Mouse (Mus musculus) liver, embryonic 15.5 days (tissue): ENCODE measurements at regions not wholly inside any gene's neighbourhood (a gene's known extent, or its start where the extent isn't known, plus 50 kb on each side); places are given as distances from the start of the nearest gene placed in this dataset.

Experiments used
- ATAC-seq: fragments of 200-750 bp; cut with Nextera tagmentation; 2 replicates; pipeline ENCODE4 v1.8.0; 2017; ENCODE audit warnings: moderate number of reproducible peaks, mild to moderate bottlenecking, moderate library complexity; ENCODE audit not compliant: insufficient read depth
- H3K27ac ChIP-seq: fragments of 300-500 bp; sonication (generic); replicated peaks from 2 replicates; pipeline ENCODE4 v1.5.1; 2015; ENCODE audit warnings: mild to moderate bottlenecking, inconsistent platforms
- H3K27me3 ChIP-seq: fragments of 300-500 bp; sonication (generic); 2 replicates; pipeline ENCODE4 v1.6.1; 2015; ENCODE audit warnings: mild to moderate bottlenecking, inconsistent platforms
- H3K36me3 ChIP-seq: fragments of 300-500 bp; sonication (generic); replicated peaks from 2 replicates; pipeline ENCODE4 v1.6.1; 2015; ENCODE audit warnings: moderate library complexity, mild to moderate bottlenecking, inconsistent platforms
- H3K4me1 ChIP-seq: fragments of 300-500 bp; sonication (generic); replicated peaks from 2 replicates; pipeline ENCODE4 v1.6.1; 2015; ENCODE audit warnings: inconsistent platforms
- H3K4me2 ChIP-seq: fragments of 300-500 bp; sonication (generic); 2 replicates; pipeline ENCODE4 v1.6.1; 2015; ENCODE audit warnings: moderate library complexity, mild to moderate bottlenecking, inconsistent platforms
- H3K4me3 ChIP-seq: fragments of 300-500 bp; sonication (generic); replicated peaks from 2 replicates; pipeline ENCODE4 v1.5.1; 2015; ENCODE audit warnings: mild to moderate bottlenecking, inconsistent platforms
- H3K9ac ChIP-seq: fragments of 300-500 bp; sonication (generic); 2 replicates; pipeline ENCODE4 v1.6.1; 2015; ENCODE audit warnings: moderate library complexity, mild to moderate bottlenecking, inconsistent platforms
- H3K9me3 ChIP-seq: fragments of 300-500 bp; sonication (generic); replicated peaks from 2 replicates; pipeline ENCODE4 v1.6.1; 2016; ENCODE audit warnings: inconsistent platforms
- WGBS: fragments of 180-500 bp; shearing (Covaris S2); methylation state at CpG from one replicate; pipeline ENCODE4 v1.1.7; 2015; ENCODE audit warnings: mixed read lengths; ENCODE audit not compliant: insufficient replicate concordance; 5-methylcytosine and 5-hydroxymethylcytosine counted together

- H3K9ac ChIP-seq: no peak overlapping the region
- no peaks in the 10 kb centered on the region for H3K36me3 ChIP-seq
- WGBS: 38% methylated on average over 4 of the region's 4 CpGs
Measured at GRCm38 (mm10) chr5:28904500-28904899, 291.3 kb upstream of the Rnf32 start.

GRCm38 (mm10) chr5:28903805-28904320 is 291.9 kb upstream of the Rnf32 start:
- WGBS: 43% methylated on average over 3 of the region's 3 CpGs
- Histone ChIP-seq H3K36me3 (no peaks in the 10 kb centered on the region), H3K27ac (no peak overlapping the region), H3K27me3 (no peaks in the 10 kb centered on the region), H3K9me3 (no peaks in the 10 kb centered on the region), H3K4me3 (no peak overlapping the region), H3K9ac (no peak overlapping the region), H3K4me1 (no peaks in the 10 kb centered on the region), H3K4me2 (no peak overlapping the region)
- no peak for ATAC-seq

More at GRCm38 (mm10) chr5:28904500-28904899, 291.3 kb upstream of the Rnf32 start:
- Histone ChIP-seq H3K4me2 (no peak overlapping the region), H3K27me3 (no peaks in the 10 kb centered on the region), H3K4me1 (no peaks in the 10 kb centered on the region), H3K27ac (no peak overlapping the region), H3K4me3 (no peak overlapping the region), H3K9me3 (no peaks in the 10 kb centered on the region)
- no peak for ATAC-seq

GRCm38 (mm10) chr5:28892703-28893249 is 303.0 kb upstream of the Rnf32 start:
- 52% methylated on average over 10 of the region's 10 CpGs for WGBS
- Histone ChIP-seq H3K27ac (no peak overlapping the region), H3K4me2 (no peak overlapping the region), H3K9me3 (no peaks in the 10 kb centered on the region), H3K27me3 (no peaks in the 10 kb centered on the region), H3K9ac (no peak overlapping the region), H3K4me3 (no peak overlapping the region), H3K4me1 (no peaks in the 10 kb centered on the region), H3K36me3 (no peaks in the 10 kb centered on the region)
- ATAC-seq: no peak

GRCm38 (mm10) chr5:28891988-28892387 is 303.8 kb upstream of the Rnf32 start:
- no peak overlapping the region for H3K4me2 ChIP-seq
- H3K4me1 ChIP-seq: no peaks in the 10 kb centered on the region
- no peak for ATAC-seq
- no peak overlapping the region for H3K9ac ChIP-seq
- 69% methylated on average over 7 of the region's 7 CpGs for WGBS
- no peaks in the 10 kb centered on the region for H3K36me3 ChIP-seq
- no peak overlapping the region for H3K4me3 ChIP-seq
- H3K27ac ChIP-seq: no peak overlapping the region
- H3K9me3 ChIP-seq: no peaks in the 10 kb centered on the region
- H3K27me3 ChIP-seq: no peaks in the 10 kb centered on the region

- H3K27ac ChIP-seq: no peak overlapping the region
- no peaks in the 10 kb centered on the region for H3K36me3 ChIP-seq
- no peak overlapping the region for H3K4me2 ChIP-seq
- H3K9me3 ChIP-seq: no peaks in the 10 kb centered on the region
- H3K9ac ChIP-seq: no peak overlapping the region
- H3K4me3 ChIP-seq: no peak overlapping the region
- no peak for ATAC-seq
- H3K27me3 ChIP-seq: no peaks in the 10 kb centered on the region
- WGBS: 57% methylated on average over 5 of the region's 5 CpGs
- H3K4me1 ChIP-seq: no peaks in the 10 kb centered on the region
Measured at GRCm38 (mm10) chr5:28884746-28885365, 310.9 kb upstream of the Rnf32 start.

- no peak overlapping the region for H3K9ac ChIP-seq
- H3K27ac ChIP-seq: no peak overlapping the region
- no peaks in the 10 kb centered on the region for H3K9me3 ChIP-seq
- H3K4me1 ChIP-seq: no peaks in the 10 kb centered on the region
- no peak for ATAC-seq
- no peaks in the 10 kb centered on the region for H3K36me3 ChIP-seq
- H3K27me3 ChIP-seq: no peaks in the 10 kb centered on the region
- H3K4me3 ChIP-seq: no peak overlapping the region
- H3K4me2 ChIP-seq: no peak overlapping the region
- WGBS: 57% methylated on average over 8 of the region's 8 CpGs
Measured at GRCm38 (mm10) chr5:28876199-28876598, 319.6 kb upstream of the Rnf32 start.

GRCm38 (mm10) chr5:28873600-28874265 is 322.1 kb upstream of the Rnf32 start:
- H3K36me3 ChIP-seq: no peaks in the 10 kb centered on the region
- H3K27ac ChIP-seq: no peak overlapping the region
- H3K9me3 ChIP-seq: no peaks in the 10 kb centered on the region
- no peaks in the 10 kb centered on the region for H3K27me3 ChIP-seq
- no peak for ATAC-seq
- H3K4me1 ChIP-seq: no peaks in the 10 kb centered on the region
- H3K9ac ChIP-seq: no peak overlapping the region
- no peak overlapping the region for H3K4me2 ChIP-seq
- WGBS: 54% methylated on average over 3 of the region's 3 CpGs
- H3K4me3 ChIP-seq: no peak overlapping the region

GRCm38 (mm10) chr5:28859604-28860371 is 336.0 kb upstream of the Rnf32 start:
- no peak for ATAC-seq
- WGBS: 50% methylated on average over 9 of the region's 9 CpGs
- no peaks in the 10 kb centered on the region for H3K36me3 ChIP-seq
- no peaks in the 10 kb centered on the region for H3K4me1 ChIP-seq
- H3K27me3 ChIP-seq: no peaks in the 10 kb centered on the region
- no peak overlapping the region for H3K9ac ChIP-seq
- no peak overlapping the region for H3K4me3 ChIP-seq
- no peak overlapping the region for H3K4me2 ChIP-seq
- no peaks in the 10 kb centered on the region for H3K9me3 ChIP-seq
- H3K27ac ChIP-seq: no peak overlapping the region

- H3K36me3 ChIP-seq: no peaks in the 10 kb centered on the region
- H3K9me3 ChIP-seq: no peaks in the 10 kb centered on the region
- no peaks in the 10 kb centered on the region for H3K4me1 ChIP-seq
- H3K27ac ChIP-seq: no peak overlapping the region
- no peak overlapping the region for H3K9ac ChIP-seq
- ATAC-seq: no peak
- 57% methylated on average over 12 of the region's 12 CpGs for WGBS
- H3K27me3 ChIP-seq: no peaks in the 10 kb centered on the region
- no peak overlapping the region for H3K4me3 ChIP-seq
- H3K4me2 ChIP-seq: no peak overlapping the region
Measured at GRCm38 (mm10) chr5:28838141-28838925, 357.5 kb upstream of the Rnf32 start.

GRCm38 (mm10) chr5:28819091-28819490 is 352.0 kb upstream of the Shh start:
- no peak overlapping the region for H3K27ac ChIP-seq
- H3K4me3 ChIP-seq: no peak overlapping the region
- H3K9ac ChIP-seq: no peak overlapping the region
- WGBS: 57% methylated on average over 5 of the region's 5 CpGs
- H3K4me2 ChIP-seq: no peak overlapping the region
- no peaks in the 10 kb centered on the region for H3K4me1 ChIP-seq
- H3K27me3 ChIP-seq: no peaks in the 10 kb centered on the region
- no peaks in the 10 kb centered on the region for H3K9me3 ChIP-seq
- ATAC-seq: no peak
- H3K36me3 ChIP-seq: no peaks in the 10 kb centered on the region
